Mouse (Mus musculus): ENCODE results near the gene Adgrg3. TPM values are rescaled to one million over a fixed set of nuclear protein-coding genes. Genes with fewer than 3 reads are reported as not detected.

Adgrg3 gene
- total and polyA plus RNA-seq, 3 experiments = not detected

GRCm38 (mm10) chr8:94992010-94992409 lies 25.5 kb upstream of the Adgrg3 start:
- Histone ChIP-seq H3K27me3 (replicated peaks) (peaks cover 57% of the 10 kb centered on the region), H3K4me1 (ENCODE audit: control insufficient read depth in 1 of 2, insufficient read depth in 2 of 2) (peaks cover 3 to 34% of the 10 kb centered on the region in 2 experiments; a peak in 3 of 4 replicates), H3K36me3 (replicated peaks in 1 of 2; ENCODE audit: control insufficient read depth in 1 of 2, insufficient read depth in 1 of 2, low read length in 1 of 2) (no peaks in the 10 kb centered on the region), H3K9ac (ENCODE audit: insufficient read depth, low read depth) (no peak overlapping the region), H3K79me2 (replicated peaks; ENCODE audit: control insufficient read depth, extremely low read depth, insufficient read depth, poor library complexity, severe bottlenecking) (no peaks in the 10 kb centered on the region), H3K4me3 (replicated peaks in 1 of 3; ENCODE audit: low read depth in 2 of 3, low read length in 2 of 3, poor library complexity in 1 of 3) (no peak overlapping the region), H3K9me3 (replicated peaks; ENCODE audit: low read length) (no peaks in the 10 kb centered on the region), H3K27ac (ENCODE audit: insufficient read depth, low read depth) (no peak overlapping the region), H3K4me2 (ENCODE audit: insufficient read depth, low read depth, poor library complexity, severe bottlenecking) (no peak overlapping the region)
- in situ Hi-C loops (cut with MboI; ENCODE audit: low pct_ligation_motif_present, low pct_unique_long_range_greater_than_20kb, low sequenced_read_pairs) (no loop called here), dilution Hi-C loops (cut with MboI; ENCODE audit: extremely low pct_ligation_motif_present, extremely low pct_unique_long_range_greater_than_20kb, low sequenced_read_pairs) (no loop called here)
- TF ChIP-seq ELF1 (IDR thresholded peaks at IDR 0.05; ENCODE audit: low read depth, low read length) (no peak), JUN (IDR thresholded peaks at IDR 0.05; ENCODE audit: insufficient read depth, low read depth, low read length) (no peak), NRF1 (IDR thresholded peaks at IDR 0.05; ENCODE audit: low read depth, low read length) (no peak), USF2 (conservative IDR thresholded peaks at IDR 0.05; ENCODE audit: low read depth, low read length) (no peak), MYC (IDR thresholded peaks at IDR 0.05; ENCODE audit: low read depth, low read length) (no peak), RCOR1 (conservative IDR thresholded peaks at IDR 0.05; ENCODE audit: low read depth, low read length) (no peak), MEF2A (IDR thresholded peaks at IDR 0.05; ENCODE audit: borderline replicate concordance, low read depth, low read length) (no peak), ZMIZ1 (IDR thresholded peaks at IDR 0.05; ENCODE audit: low read depth, low read length) (no peak), IRF4 (IDR thresholded peaks at IDR 0.05; ENCODE audit: low read depth, low read length) (no peak), CHD2 (IDR thresholded peaks at IDR 0.05; ENCODE audit: low read length) (no peak), MXI1 (IDR thresholded peaks at IDR 0.05; ENCODE audit: low read depth, low read length) (no peak), NELFE (IDR thresholded peaks at IDR 0.05; ENCODE audit: low read depth, low read length) (no peak), ZNF384 (IDR thresholded peaks at IDR 0.05; ENCODE audit: low read depth, low read length) (no peak), ZKSCAN1 (IDR thresholded peaks at IDR 0.05; ENCODE audit: borderline replicate concordance, low read depth, low read length) (no peak), KAT2A (IDR thresholded peaks at IDR 0.05; ENCODE audit: insufficient replicate concordance, low read length) (no peak), MAFK (IDR thresholded peaks at IDR 0.05; ENCODE audit: insufficient replicate concordance, low read length) (no peak), RAD21 (IDR thresholded peaks at IDR 0.05; ENCODE audit: low read depth, low read length) (no peak), JUND (conservative IDR thresholded peaks at IDR 0.05; ENCODE audit: low read depth, low read length) (no peak), SIN3A (IDR thresholded peaks at IDR 0.05; ENCODE audit: low read length) (no peak)
- no peak for DNase-seq (ENCODE audit: extremely low read depth)

- TF ChIP-seq CTCF (conservative IDR thresholded peaks at IDR 0.05 in 1 of 2, IDR thresholded peaks at IDR 0.05 in 1 of 2; ENCODE audit: low read depth in 2 of 2, low read length in 2 of 2) (no peak), POLR2A (IDR thresholded peaks at IDR 0.05; ENCODE audit: low read depth, low read length) (no peak), MXI1 (IDR thresholded peaks at IDR 0.05; ENCODE audit: low read depth, low read length) (no peak)
- Histone ChIP-seq H3K27me3 (replicated peaks) (peaks cover 54% of the 10 kb centered on the region), H3K4me2 (ENCODE audit: insufficient read depth, low read depth, poor library complexity, severe bottlenecking) (no peak overlapping the region), H3K9me3 (replicated peaks; ENCODE audit: low read length) (no peaks in the 10 kb centered on the region), H3K4me3 (replicated peaks in 1 of 3; ENCODE audit: low read depth in 2 of 3, low read length in 2 of 3, poor library complexity in 1 of 3) (no peak overlapping the region), H3K27ac (ENCODE audit: insufficient read depth, low read depth) (no peak overlapping the region), H3K4me1 (ENCODE audit: control insufficient read depth in 1 of 2, insufficient read depth in 2 of 2) (peaks cover 3 to 34% of the 10 kb centered on the region in 2 experiments; a peak in 3 of 4 replicates), H3K36me3 (replicated peaks in 1 of 2; ENCODE audit: control insufficient read depth in 1 of 2, insufficient read depth in 1 of 2, low read length in 1 of 2) (no peaks in the 10 kb centered on the region), H3K79me2 (replicated peaks; ENCODE audit: control insufficient read depth, extremely low read depth, insufficient read depth, poor library complexity, severe bottlenecking) (no peaks in the 10 kb centered on the region), H3K9ac (ENCODE audit: insufficient read depth, low read depth) (no peak overlapping the region)
- DNase-seq (ENCODE audit: extremely low read depth) = no peak
- dilution Hi-C loops (cut with MboI; ENCODE audit: extremely low pct_ligation_motif_present, extremely low pct_unique_long_range_greater_than_20kb, low sequenced_read_pairs) = no loop called here
- in situ Hi-C loops (cut with MboI; ENCODE audit: low pct_ligation_motif_present, low pct_unique_long_range_greater_than_20kb, low sequenced_read_pairs) = no loop called here
Observed at GRCm38 (mm10) chr8:94992534-94992933, 25.0 kb upstream of the Adgrg3 start.
